Mouse (Mus musculus) embryonic facial prominence, embryonic 14.5 days (tissue): ENCODE results near the gene Gm20715. TPM values are rescaled to one million over a fixed set of nuclear protein-coding genes. Genes with fewer than 3 reads are reported as not detected.
A peak's percentile ranks its signal among the peaks of the same experiment; 100 is the strongest.

Experiments
- ATAC-seq: fragments of 200-750 bp; cut with Nextera tagmentation; 2 replicates; pipeline ENCODE4 v1.8.0; 2017; ENCODE audit warnings: low read depth, moderate number of reproducible peaks, moderate TSS enrichment
- DNase-seq: peaks from one replicate; pipeline ENCODE4 v3.0.0-alpha.2; 2015; ENCODE audit warnings: low spot score
- H3K27ac ChIP-seq: fragments of 300-500 bp; sonication (generic); replicated peaks from 2 replicates; pipeline ENCODE4 v1.5.1; 2014; ENCODE audit warnings: low read depth, mild to moderate bottlenecking, low read length, moderate library complexity
- H3K27me3 ChIP-seq: fragments of 300-500 bp; sonication (generic); replicated peaks from 2 replicates; pipeline ENCODE4 v1.6.1; 2014; ENCODE audit warnings: low read length; ENCODE audit not compliant: control insufficient read depth, insufficient read depth
- H3K36me3 ChIP-seq: fragments of 300-500 bp; sonication (generic); 2 replicates; pipeline ENCODE4 v1.6.1; 2014; ENCODE audit warnings: low read length, mixed read lengths; ENCODE audit not compliant: control insufficient read depth, insufficient read depth
- H3K4me1 ChIP-seq: fragments of 300-500 bp; sonication (generic); 2 replicates; pipeline ENCODE4 v1.6.1; 2014; ENCODE audit warnings: antibody characterized with exemption, low read length; ENCODE audit not compliant: control insufficient read depth, insufficient read depth
- H3K4me2 ChIP-seq: fragments of 300-500 bp; sonication (generic); 2 replicates; pipeline ENCODE4 v1.6.1; 2014; ENCODE audit warnings: low read depth, mild to moderate bottlenecking, low read length, moderate library complexity, mixed read lengths
- H3K4me3 ChIP-seq: fragments of 300-500 bp; sonication (generic); 2 replicates; pipeline ENCODE4 v1.5.1; 2014; ENCODE audit warnings: low read depth, mild to moderate bottlenecking, low read length
- H3K9ac ChIP-seq: fragments of 300-500 bp; sonication (generic); 2 replicates; pipeline ENCODE4 v1.6.1; 2014; ENCODE audit warnings: low read depth, mild to moderate bottlenecking, low read length, moderate library complexity, mixed read lengths
- H3K9me3 ChIP-seq: fragments of 300-500 bp; sonication (generic); 2 replicates; pipeline ENCODE4 v1.6.1; 2016; ENCODE audit warnings: low read length; ENCODE audit not compliant: control insufficient read depth
- WGBS: fragments of 180-500 bp; shearing (Covaris S2); extraction: QIAGEN DNeasy Blood & Tissue Kit; methylation state at CpG from one replicate; pipeline ENCODE4 v1.1.7; 2014; 5-methylcytosine and 5-hydroxymethylcytosine counted together
- polyA plus RNA-seq: library from polyadenylated mRNA; unstranded; fragments of >200 nt; fragmentation: Nextera tagmentation; extraction: Ambion mirVana; gene quantifications from 2 replicates; pipeline ENCODE4 v1.2.1, GENCODE M21; 2014

Gm20715 gene
- polyA plus RNA-seq, 1 experiment from 2014 or later: not detected

DNA sequence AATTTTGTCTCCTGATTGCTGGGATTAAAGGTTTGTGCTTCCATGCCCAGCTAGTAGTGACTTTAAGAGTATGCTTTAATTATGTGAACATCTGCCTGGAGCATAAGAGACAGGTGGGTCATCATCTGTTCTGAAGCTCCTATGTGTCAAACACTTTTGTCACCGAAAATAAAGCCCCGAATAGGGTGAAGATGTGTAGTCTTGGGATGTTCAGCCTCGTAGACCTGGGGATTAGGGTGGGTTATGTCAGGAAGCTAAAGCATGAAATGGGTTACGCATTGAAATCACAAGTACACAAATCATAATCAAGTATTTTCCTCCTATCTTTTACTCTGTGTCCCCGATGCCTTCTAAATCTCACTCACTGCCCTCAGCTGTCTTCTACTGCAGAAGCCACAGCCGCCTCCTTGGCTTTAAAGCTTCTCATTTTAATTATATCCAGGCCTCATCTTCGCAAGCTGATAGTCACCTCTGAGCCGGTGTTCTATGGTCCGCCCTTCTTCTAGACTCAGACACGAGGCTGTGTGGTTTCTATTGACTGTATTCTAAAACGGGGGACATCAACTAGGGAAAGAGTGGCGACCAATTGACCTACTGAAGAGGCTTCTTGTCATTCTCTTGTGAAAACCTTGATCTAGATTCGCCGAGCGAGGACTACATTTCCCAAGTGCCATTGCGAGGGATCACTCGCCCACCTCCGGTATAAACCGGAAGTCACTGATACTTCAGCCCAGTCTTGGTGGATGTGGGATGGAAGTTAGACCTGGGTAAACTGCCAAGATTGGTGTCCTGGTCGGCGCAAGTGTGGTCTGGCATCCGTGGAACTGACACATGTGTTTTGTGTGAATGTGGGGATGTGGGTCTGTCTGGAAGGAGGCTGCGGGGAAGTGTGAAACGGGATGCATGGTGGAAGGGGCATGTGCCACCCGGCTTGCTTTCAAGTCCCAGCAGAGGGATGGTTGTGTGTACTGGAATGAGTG is 11.8 kb upstream of the Gm20715 start, which contains the start of gene Smim17:
TSS of gene Smim17 (plus strand) at position 720 of the 980 bp plus-strand sequence.
- peak within 1 kb of the TSS; percentile 60 for H3K9ac ChIP-seq
- peak within 1 kb of the TSS; percentile 49 for H3K4me3 ChIP-seq
- peak; percentile 75 for DNase-seq
- H3K27me3 ChIP-seq: no peaks in the 10 kb centered on the region
- peaks cover 25% of the 10 kb centered on the region for H3K36me3 ChIP-seq
- 24% methylated on average over 25 of the region's 25 CpGs for WGBS
- ATAC-seq: peak; percentile 76; the same call in 1 of the 2 replicates
- no peaks in the 10 kb centered on the region for H3K9me3 ChIP-seq
- H3K27ac ChIP-seq: no peak within 1 kb of the TSS
- H3K4me2 ChIP-seq: peak within 1 kb of the TSS; percentile 62
- H3K4me1 ChIP-seq: no peaks in the 10 kb centered on the region

DNA sequence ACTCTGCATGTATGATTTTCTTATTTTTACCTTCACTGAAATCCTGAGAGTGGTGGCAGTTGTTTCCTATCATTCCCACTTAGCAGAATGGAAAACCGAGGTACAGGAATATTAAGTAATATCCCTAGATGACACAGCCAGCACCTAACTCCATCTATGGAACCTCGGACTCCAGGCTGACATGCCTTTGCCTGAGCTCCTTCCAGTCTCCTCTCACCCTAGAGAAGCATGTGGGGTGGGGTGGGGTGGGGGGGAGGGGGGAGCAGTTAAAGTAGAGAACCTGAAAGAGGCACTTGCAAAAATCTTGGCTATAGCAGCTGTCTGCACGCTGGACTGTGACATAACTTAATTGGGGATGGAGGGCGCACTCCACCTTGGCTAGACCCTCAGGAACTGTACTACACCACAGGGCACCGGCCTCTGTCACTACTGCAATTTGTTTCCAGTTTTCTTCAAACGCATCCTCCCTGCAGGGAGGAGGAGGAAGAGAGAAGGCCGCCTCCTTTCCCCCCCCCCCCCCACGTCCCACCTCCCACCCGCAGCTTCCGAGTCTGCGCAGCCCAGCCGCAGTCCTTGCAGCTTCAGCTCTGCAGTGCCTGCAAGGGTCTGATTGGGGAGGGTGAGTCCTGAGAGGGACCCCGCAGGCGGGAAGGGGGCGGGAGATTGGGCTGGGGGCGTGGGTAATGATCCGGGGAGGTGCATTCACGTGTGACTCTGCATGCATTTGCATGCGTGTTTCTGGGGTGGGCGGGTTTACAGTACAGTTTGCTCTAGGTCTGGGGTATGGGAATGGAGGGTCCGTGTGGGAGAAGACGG is 4.8 kb downstream of the Gm20715 start:
- 5% methylated on average over 18 of the region's 22 CpGs for WGBS
- H3K4me1 ChIP-seq: no peaks in the 10 kb centered on the region
- no peak overlapping the region for H3K27ac ChIP-seq
- H3K4me3 ChIP-seq: no peak overlapping the region
- H3K27me3 ChIP-seq: no peaks in the 10 kb centered on the region
- no peaks in the 10 kb centered on the region for H3K9me3 ChIP-seq
- H3K9ac ChIP-seq: no peak overlapping the region
- H3K36me3 ChIP-seq: no peaks in the 10 kb centered on the region
- no peak for DNase-seq
- peak; percentile 65; the same call in 1 of the 2 replicates for ATAC-seq
- no peak overlapping the region for H3K4me2 ChIP-seq

DNA sequence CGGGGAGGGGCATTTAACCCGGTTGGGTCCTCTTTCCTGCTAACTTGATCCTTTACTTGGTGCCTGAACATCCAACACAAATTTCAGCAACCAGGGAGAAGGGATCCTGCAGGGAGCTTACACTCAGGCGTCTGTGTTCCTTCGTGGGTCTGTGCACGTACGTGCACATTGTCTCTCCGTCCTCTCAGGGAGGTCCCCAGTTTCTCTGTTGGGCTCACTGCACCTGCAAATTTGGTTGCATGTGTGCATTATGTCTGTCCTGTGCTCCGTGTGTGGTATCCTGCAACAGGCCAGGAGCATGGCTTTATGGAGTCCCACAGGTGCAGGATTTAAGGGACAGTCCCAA is 5.3 kb downstream of the Gm20715 start:
- no peak overlapping the region for H3K9ac ChIP-seq
- no peaks in the 10 kb centered on the region for H3K36me3 ChIP-seq
- DNase-seq (no peak), ATAC-seq (no peak)
- no peak overlapping the region for H3K4me2 ChIP-seq
- H3K9me3 ChIP-seq: no peaks in the 10 kb centered on the region
- H3K4me3 ChIP-seq: no peak overlapping the region
- 15% methylated on average over 8 of the region's 8 CpGs for WGBS
- H3K27me3 ChIP-seq: no peaks in the 10 kb centered on the region
- no peaks in the 10 kb centered on the region for H3K4me1 ChIP-seq
- no peak overlapping the region for H3K27ac ChIP-seq

DNA sequence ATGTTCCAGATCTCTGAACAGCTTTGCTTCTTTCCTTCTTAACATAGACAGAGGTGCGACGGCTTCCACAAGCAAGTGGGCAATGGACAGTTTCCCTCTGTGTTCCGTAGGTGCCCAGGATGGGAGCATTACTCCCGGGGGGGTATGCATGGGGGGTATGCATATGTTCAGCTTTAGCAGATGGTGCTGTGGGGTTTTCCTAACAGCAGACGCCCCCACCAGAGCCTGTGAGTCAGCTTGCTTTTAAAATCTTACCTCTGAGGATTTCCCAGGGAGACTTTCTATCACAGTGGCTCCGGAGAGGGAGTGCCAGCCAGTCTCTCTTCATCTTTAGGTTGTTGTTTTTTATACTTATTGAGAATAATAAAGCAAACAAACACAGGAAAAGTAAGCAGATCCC is 9.8 kb downstream of the Gm20715 start:
- 81% methylated on average over 6 of the region's 6 CpGs for WGBS

DNA sequence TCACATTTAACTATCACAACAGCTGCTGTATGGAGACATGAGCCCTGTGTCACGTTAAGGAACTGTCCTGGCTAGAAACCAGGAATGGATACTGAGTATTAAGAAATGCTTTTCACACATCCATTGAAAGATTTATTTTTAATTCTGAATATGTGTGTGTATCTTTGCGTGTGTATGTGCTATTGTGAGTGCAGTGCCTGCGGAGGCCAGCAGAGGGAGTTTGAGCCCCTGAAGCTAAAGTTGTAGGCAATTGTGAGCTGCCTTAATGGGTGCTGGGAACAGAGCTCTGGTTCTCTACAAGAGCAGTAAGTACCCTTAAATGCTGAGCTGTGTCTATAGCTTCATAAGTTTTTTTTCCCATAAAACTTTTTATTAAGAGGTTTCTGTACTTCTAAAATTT is 19.3 kb downstream of the Gm20715 start:
- H3K9me3 ChIP-seq: peaks cover 12% of the 10 kb centered on the region; the same call in 1 of the 2 replicates
- no peaks in the 10 kb centered on the region for H3K4me1 ChIP-seq
- no peaks in the 10 kb centered on the region for H3K36me3 ChIP-seq
- ATAC-seq: no peak
- WGBS: 87% methylated on average over 3 of the region's 3 CpGs
- no peak for DNase-seq
- H3K9ac ChIP-seq: no peak overlapping the region
- H3K27ac ChIP-seq: no peak overlapping the region
- H3K4me2 ChIP-seq: no peak overlapping the region
- H3K27me3 ChIP-seq: no peaks in the 10 kb centered on the region
- no peak overlapping the region for H3K4me3 ChIP-seq

More for the DNA sequence above, 9.8 kb downstream of the Gm20715 start:
- Histone ChIP-seq H3K4me1 (no peaks in the 10 kb centered on the region), H3K4me2 (no peak overlapping the region), H3K9ac (no peak overlapping the region), H3K27ac (no peak overlapping the region), H3K9me3 (no peaks in the 10 kb centered on the region), H3K27me3 (no peaks in the 10 kb centered on the region), H3K36me3 (no peaks in the 10 kb centered on the region), H3K4me3 (no peak overlapping the region)
- DNase-seq: no peak
- no peak for ATAC-seq

DNA sequence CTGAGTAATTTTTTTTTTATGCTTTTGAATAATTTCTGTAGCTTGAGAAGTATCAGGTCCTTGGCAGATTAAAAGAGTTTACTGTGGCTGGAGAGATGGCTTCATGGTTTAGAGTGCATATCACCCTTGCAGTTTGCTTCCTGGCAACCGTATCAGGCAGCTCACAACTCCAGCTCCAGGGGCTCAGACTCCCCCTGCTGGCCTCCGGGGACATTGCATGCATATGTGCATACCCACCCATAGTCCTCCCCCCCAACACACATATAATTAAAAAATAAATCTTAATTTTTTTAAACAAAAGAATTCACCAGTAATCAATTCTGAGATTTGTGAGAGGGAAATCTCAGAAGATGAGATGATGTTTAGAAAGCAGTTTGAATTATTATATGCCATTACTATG is 20.3 kb downstream of the Gm20715 start:
- H3K4me2 ChIP-seq: no peak overlapping the region
- WGBS: 37% methylated on average over 2 of the region's 2 CpGs
- no peak overlapping the region for H3K4me3 ChIP-seq
- H3K27me3 ChIP-seq: no peaks in the 10 kb centered on the region
- ATAC-seq (no peak), DNase-seq (no peak)
- peaks cover 12% of the 10 kb centered on the region; the same call in 1 of the 2 replicates for H3K9me3 ChIP-seq
- H3K36me3 ChIP-seq: no peaks in the 10 kb centered on the region
- H3K9ac ChIP-seq: no peak overlapping the region
- H3K4me1 ChIP-seq: no peaks in the 10 kb centered on the region
- no peak overlapping the region for H3K27ac ChIP-seq

DNA sequence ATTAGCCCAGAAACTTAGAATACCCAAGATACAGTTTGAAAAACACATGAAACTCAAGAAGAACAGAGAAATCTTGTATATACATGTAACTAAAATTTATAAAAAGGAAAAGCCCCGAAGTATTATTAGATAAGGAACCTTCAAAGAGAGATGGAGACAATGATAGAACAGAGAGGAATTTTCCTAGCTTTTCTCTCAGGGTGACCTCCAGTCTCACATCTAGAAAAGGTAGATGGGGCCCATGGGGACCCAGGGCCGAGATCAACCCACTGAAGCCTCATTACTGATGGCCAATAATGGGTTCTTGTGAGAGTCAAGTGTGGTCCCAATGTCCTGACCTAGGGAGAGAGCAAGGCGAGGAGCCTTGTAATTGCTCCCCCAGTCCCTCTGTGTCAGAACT is 28.3 kb downstream of the Gm20715 start, which contains the start of gene Olfr1344:
TSS of gene Olfr1344 (plus strand) at position 301 of the 400 bp plus-strand sequence.
- Histone ChIP-seq H3K9ac (no peak within 1 kb of the TSS), H3K4me3 (no peak within 1 kb of the TSS), H3K36me3 (no peaks in the 10 kb centered on the region), H3K4me2 (no peak within 1 kb of the TSS), H3K9me3 (no peaks in the 10 kb centered on the region), H3K27me3 (no peaks in the 10 kb centered on the region), H3K4me1 (no peaks in the 10 kb centered on the region), H3K27ac (no peak within 1 kb of the TSS)
- ATAC-seq: no peak
- DNase-seq: no peak
- 74% methylated on average over 3 of the region's 3 CpGs for WGBS

DNA sequence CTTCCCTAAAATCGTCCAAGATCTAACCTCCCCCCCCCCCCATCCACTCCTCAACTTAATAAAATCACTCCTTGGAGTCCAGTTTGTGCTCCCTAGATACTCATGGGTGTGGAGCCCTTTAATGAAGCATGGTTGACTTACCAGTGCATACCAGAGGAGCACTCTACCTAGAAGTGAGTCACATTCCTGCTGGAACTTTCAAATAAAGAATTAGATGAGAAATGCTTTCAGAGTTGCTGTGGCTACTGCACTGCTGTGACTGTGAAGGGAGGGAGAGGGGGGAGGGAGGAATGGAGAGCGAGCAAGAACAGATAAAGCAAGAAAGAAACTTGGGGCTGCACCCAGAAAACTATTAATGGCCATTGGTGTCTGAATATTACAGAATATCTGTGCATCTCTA is 31.1 kb downstream of the Gm20715 start:
- Histone ChIP-seq H3K4me2 (no peak overlapping the region), H3K4me3 (no peak overlapping the region), H3K9ac (no peak overlapping the region), H3K9me3 (no peaks in the 10 kb centered on the region), H3K36me3 (no peaks in the 10 kb centered on the region), H3K27ac (no peak overlapping the region), H3K4me1 (no peaks in the 10 kb centered on the region), H3K27me3 (no peaks in the 10 kb centered on the region)
- ATAC-seq: no peak
- no peak for DNase-seq
- 65% methylated on average over 2 of the region's 2 CpGs for WGBS
